Mouse (Mus musculus) lung, postnatal 10 days (tissue): Measurements from ENCODE around the gene Nap1l3.

Experiments used
- DNase-seq: peaks from one replicate; pipeline ENCODE4 v3.0.0; 2021

The Nap1l3 gene

GRCm38 (mm10) chrX:122396781-122397581, at the start of gene Nap1l3:
Gene Nap1l3, minus strand, starts transcription at chrX:122397401.
- DNase-seq = peak; percentile 28

DNA sequence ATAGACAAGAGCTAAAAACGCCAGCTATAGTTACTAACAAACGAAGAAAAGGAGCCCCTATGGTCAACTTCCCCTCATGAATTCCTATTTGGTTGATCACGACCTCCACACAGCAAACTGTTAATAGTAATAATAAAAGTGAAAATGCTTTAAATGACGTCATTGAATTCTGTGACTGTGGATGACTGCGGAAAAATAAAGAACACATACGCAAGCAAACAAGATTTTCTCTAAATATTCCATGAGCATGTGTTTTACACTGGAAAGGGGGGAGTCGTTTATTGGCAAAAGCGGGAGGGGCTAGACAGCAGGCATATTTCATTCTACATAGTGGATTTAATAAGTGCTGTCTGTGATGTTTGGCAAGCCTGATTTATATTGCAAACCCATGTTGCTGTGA, 451 bp upstream of the Nap1l3 start:
- DNase-seq = no peak
